Comparison of ENCODE assay signal across 8 mouse cellular contexts in the genomic region with DNA sequence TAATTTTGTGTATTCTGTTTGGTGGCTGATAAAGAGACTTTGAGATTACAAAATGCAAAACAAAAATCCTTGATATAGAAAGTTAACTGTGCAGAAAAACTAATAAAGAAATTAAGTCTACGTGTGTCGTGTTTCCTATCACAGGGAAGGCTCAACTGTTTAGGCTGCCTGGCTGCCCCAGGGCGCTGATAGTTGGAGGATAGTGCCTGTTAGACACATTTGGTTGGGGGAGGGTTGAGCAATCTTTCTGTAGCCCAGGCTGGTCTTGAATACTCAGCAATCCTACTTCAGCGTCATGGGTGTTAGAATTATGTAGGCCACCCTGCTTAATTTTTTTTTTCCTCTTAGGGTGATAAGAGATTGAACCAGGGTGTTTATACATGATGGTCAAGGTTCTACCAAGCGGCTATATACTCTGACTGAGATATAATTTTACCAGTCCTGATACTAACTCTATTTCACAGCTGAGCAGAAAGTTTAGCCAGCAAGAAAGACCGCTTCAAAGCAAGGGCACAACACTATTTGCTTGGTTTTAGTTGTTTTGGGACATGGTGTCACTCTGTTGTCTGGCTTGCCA. TPM values are rescaled to one million over a fixed set of nuclear protein-coding genes. Genes with fewer than 3 reads are reported as not detected.
DNase-seq lines count a peak whose midpoint lies in the region; TF ChIP-seq lines count a peak whose summit lies in the region.

No protein-coding gene starts in this region.

- peaks cover 33% of the 10 kb centered on the region for H3K36me3 ChIP-seq in limb, embryonic 10.5 days
- H3K36me3 ChIP-seq in myocyte (ENCODE audit: control insufficient read depth, insufficient read depth) = peaks cover 20% of the 10 kb centered on the region

- H3K79me2 ChIP-seq in myocyte (ENCODE audit: control insufficient read depth, insufficient read depth) = no peaks in the 10 kb centered on the region

- DNase-seq in lung, adult 2 months = no peak
- no peak for DNase-seq in lung, postnatal 25 days (ENCODE audit: low spot score)
- no peak for DNase-seq in limb, embryonic 10.5 days (ENCODE audit: low spot score)
- no peak for DNase-seq in spleen, postnatal 4 days (ENCODE audit: low spot score in 2 of 2)
- DNase-seq in layer of hippocampus, adult 9-11 months = no peak
- DNase-seq in adrenal gland, adult 8-10 months = no peak

- peaks cover 7% of the 10 kb centered on the region for H3K4me1 ChIP-seq in lung, adult 2 months (ENCODE audit: control insufficient read depth, insufficient read depth, low read length)
- peaks cover 5% of the 10 kb centered on the region for H3K4me1 ChIP-seq in embryonic fibroblast, embryonic 13.5 days (ENCODE audit: control insufficient read depth, insufficient read depth, low read length)
- H3K4me1 ChIP-seq in limb, embryonic 10.5 days = peaks cover 28% of the 10 kb centered on the region

- peak overlapping the region; percentile 31 for H3K4me3 ChIP-seq in lung, adult 2 months (replicated peaks; ENCODE audit: extremely low read depth, low read depth, low read length)
- no peak overlapping the region; the same call in 1 of the 2 replicates for H3K4me3 ChIP-seq in embryonic fibroblast, embryonic 13.5 days (ENCODE audit: insufficient read depth, low read length)
- H3K4me3 ChIP-seq in limb, embryonic 10.5 days = peak overlapping the region; percentile 95
- H3K4me3 ChIP-seq in myocyte = peak overlapping the region; percentile 39

- H3K4me2 ChIP-seq in myocyte (ENCODE audit: low read depth) = peak overlapping the region; percentile 92

- no peak for TF ChIP-seq POLR2A in lung, adult 2 months (IDR thresholded peaks at IDR 0.05; ENCODE audit: borderline replicate concordance, extremely low read depth, low read depth, low read length)
- no peak for TF ChIP-seq POLR2A in embryonic fibroblast, embryonic 13.5 days (IDR thresholded peaks at IDR 0.05; ENCODE audit: low read depth, low read length)
- no peak for TF ChIP-seq POLR2A in myocyte (IDR thresholded peaks at IDR 0.05; ENCODE audit: insufficient read length, low read depth)

- H3ac ChIP-seq in myocyte (ENCODE audit: control insufficient read depth, insufficient read length) = no peak overlapping the region

- H3K9me3 ChIP-seq in limb, embryonic 10.5 days (replicated peaks) = no peaks in the 10 kb centered on the region

- 81% methylated on average over 6 of the region's 6 CpGs for WGBS in lung, adult 2 months
- 88% methylated on average over 6 of the region's 6 CpGs for WGBS in limb, embryonic 10.5 days

- no peak for TF ChIP-seq CTCF in lung, adult 2 months (IDR thresholded peaks at IDR 0.05; ENCODE audit: insufficient read depth, low read length)
- TF ChIP-seq CTCF in embryonic fibroblast, embryonic 13.5 days (IDR thresholded peaks at IDR 0.05; ENCODE audit: borderline replicate concordance, insufficient read depth, low read length) = no peak

- no peaks in the 10 kb centered on the region for H3K27me3 ChIP-seq in limb, embryonic 10.5 days (ENCODE audit: low read depth, poor library complexity, severe bottlenecking)
- H3K27me3 ChIP-seq in myocyte (ENCODE audit: control insufficient read depth, insufficient read depth, insufficient read length) = no peaks in the 10 kb centered on the region

- peak overlapping the region; percentile 81 for H3K27ac ChIP-seq in embryonic fibroblast, embryonic 13.5 days (ENCODE audit: insufficient read depth, low read length)
- H3K27ac ChIP-seq in limb, embryonic 10.5 days = peak overlapping the region; percentile 92; the same call in 1 of the 2 replicates

TF ChIP-seq in myocyte, 11 proteins besides CTCF, POLR2A, EP300 and RAD21:
- TF ChIP-seq POLR2AphosphoS2 (IDR thresholded peaks at IDR 0.05; ENCODE audit: insufficient read length, low read depth) (no peak), E2F4 (IDR thresholded peaks at IDR 0.05; ENCODE audit: insufficient read depth) (no peak), SRF (IDR thresholded peaks at IDR 0.05; ENCODE audit: control insufficient read depth, insufficient read length, low read depth) (no peak), TCF12 (IDR thresholded peaks at IDR 0.05; ENCODE audit: insufficient read depth, poor library complexity, severe bottlenecking) (no peak), REST (IDR thresholded peaks at IDR 0.05; ENCODE audit: insufficient read depth, insufficient read length) (no peak), CEBPB (IDR thresholded peaks at IDR 0.05; ENCODE audit: insufficient read depth, poor library complexity, severe bottlenecking) (no peak), TCF3 (IDR thresholded peaks at IDR 0.05; ENCODE audit: insufficient read length, low read depth) (no peak), MYOD1 (IDR thresholded peaks at IDR 0.05; ENCODE audit: control insufficient read depth in 1 of 3, insufficient read length in 2 of 3, low read depth in 2 of 3) (no peak), MYOG (IDR thresholded peaks at IDR 0.05; ENCODE audit: control insufficient read depth in 1 of 3, insufficient read depth in 1 of 3, insufficient read length in 2 of 3, low read depth in 2 of 3) (no peak), MAX (IDR thresholded peaks at IDR 0.05; ENCODE audit: low read depth) (no peak), USF1 (IDR thresholded peaks at IDR 0.05; ENCODE audit: low read depth) (no peak)

RNA-seq across cellular contexts. Expression of a gene that starts 0.8 kb away (rescaled TPM):
- 8.9 and 13.8 TPM in 2 replicates for polyA plus RNA-seq in lung, adult 2 months (2012; rRNA removed)
- polyA plus RNA-seq in embryonic fibroblast, embryonic 13.5 days (2011; ENCODE audit: insufficient read length, low read depth, missing spikeins) = 16.8 and 20.2 TPM in 2 replicates
- 16.7 and 22.6 TPM in 2 replicates for polyA plus RNA-seq in limb, embryonic 10.5 days (2016; fragmentation: Nextera tagmentation; extraction: Ambion mirVana)
- 13.9 TPM for polyA plus RNA-seq in myocyte (2012; fragmentation: generic; extraction: Trizol)
- total RNA-seq in adrenal gland, adult 8-10 months (2022) = 10 to 100 TPM; 27.1 to 44.1 (median 39.6) TPM

RNA-seq across cellular contexts. Expression of a gene that starts 38.1 kb away (rescaled TPM):
- polyA plus RNA-seq in lung, adult 2 months (2012; rRNA removed) = 17.4 and 21.5 TPM in 2 replicates
- polyA plus RNA-seq in embryonic fibroblast, embryonic 13.5 days (2011; ENCODE audit: insufficient read length, low read depth, missing spikeins) = 49.7 and 67.9 TPM in 2 replicates
- 7.6 and 9.7 TPM in 2 replicates for polyA plus RNA-seq in limb, embryonic 10.5 days (2016; fragmentation: Nextera tagmentation; extraction: Ambion mirVana)
- polyA plus RNA-seq in myocyte (2012; fragmentation: generic; extraction: Trizol) = 83.9 TPM
- total RNA-seq in adrenal gland, adult 8-10 months (2022) = 10 to 100 TPM; 28.1 to 50.5 (median 39.7) TPM
